Mouse (Mus musculus): ENCODE measurements at regions not wholly inside any gene's neighbourhood (a gene's known extent, or its start where the extent isn't known, plus 50 kb on each side); places are given as distances from the start of the nearest gene placed in this dataset.
A peak's percentile ranks its signal among the peaks of the same experiment; 100 is the strongest.

DNA sequence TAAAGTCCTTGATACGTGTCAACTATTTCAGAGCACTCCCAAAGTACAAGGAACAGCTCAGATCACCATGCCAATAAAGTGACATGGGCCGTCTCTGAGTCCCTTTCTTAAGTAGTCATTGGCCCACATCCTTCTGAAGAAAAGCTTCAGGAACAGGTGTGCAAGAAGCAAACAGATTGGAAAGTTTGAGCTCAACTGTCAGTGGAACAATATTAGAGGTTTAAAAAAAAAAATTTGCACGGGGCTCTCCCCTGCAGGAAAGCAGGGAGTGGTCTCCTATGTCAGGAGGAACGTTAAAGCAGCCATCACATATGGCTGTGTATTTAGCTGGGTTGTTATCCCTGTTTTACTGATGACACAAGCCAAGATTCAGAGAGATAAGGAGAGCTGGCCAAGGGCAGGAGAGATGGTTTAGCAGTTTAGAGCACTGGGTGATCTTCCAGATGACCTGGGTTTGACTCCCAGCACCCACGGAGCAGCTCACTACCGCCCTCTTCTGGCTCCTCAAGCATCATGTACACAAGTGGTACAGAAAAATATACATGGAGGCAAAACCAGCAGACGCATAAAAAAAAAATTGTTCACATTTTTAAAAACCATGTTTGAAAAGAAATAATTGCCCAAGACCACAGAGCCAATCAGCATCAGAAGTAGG is 318.3 kb upstream of the Clint1 start:
- ATAC-seq (ENCODE audit: low TSS enrichment): no peak

DNA sequence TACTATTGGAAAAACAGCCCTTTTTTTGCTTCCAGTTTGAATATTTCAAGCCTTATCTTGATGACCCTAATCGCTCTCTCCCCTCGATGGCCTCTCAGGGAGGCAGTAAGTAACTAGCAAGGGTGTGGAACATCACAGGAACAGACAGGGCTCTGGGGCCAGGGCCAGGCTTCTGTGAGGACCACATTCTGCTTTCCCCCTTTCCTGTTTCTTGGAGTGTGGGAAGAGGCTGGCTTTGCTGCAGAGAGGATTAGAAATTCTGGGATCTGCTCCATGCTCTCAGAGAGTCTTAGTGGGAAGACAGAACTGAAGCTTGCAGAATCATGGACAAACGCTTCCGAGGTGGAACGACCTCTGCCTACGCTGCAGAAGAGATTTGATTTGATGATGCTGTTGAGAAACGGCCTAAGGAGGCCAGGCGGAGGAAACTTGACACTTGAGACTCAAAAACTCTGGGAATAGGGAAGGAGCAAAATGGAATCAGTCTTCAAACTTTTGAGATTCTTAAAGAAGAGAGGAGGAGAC is 316.3 kb upstream of the Clint1 start:
- 0 out of 2 replicates have a peak, but pooled peaks have one; percentile 38 for ATAC-seq (ENCODE audit: low TSS enrichment)

DNA sequence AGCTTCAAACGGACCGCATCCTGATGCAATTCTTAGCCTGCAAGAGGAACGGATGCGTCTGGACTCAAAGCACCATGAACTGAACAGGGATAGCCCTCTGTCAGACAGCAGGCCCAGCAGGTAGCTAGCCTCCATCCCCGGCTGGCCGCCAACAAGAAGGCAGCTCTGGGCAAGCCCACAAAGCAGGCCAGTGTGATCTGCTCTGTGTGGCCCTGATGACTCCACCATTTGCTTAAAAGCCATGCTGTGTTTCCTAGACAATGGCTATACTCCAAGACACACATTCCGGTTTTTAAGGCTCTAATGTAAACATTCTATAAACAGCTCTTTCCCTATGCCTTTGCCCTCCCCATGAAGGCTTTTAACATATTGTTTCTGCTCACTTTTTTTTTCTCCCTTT is 313.8 kb upstream of the Clint1 start:
- no peak for ATAC-seq (ENCODE audit: low TSS enrichment)

DNA sequence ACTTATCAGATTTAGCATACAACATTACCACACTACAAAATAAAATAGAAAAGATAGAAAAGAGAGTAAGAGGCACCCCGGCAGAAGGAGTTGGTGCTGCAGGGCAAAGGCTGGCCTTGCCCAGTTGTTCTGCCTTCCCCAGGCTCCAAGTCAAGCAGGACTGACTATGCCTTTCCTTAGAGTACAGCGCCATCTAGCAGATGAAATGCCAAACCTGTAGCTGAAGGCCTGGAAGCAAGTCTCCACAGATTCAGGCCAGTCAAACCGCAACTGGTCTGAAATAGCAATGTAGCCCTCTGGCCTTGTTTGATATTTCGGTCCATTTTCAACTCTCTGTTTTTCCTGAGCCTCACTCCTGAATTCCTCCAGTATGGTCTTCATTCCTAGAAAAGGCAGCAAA is 312.4 kb upstream of the Clint1 start:
- ATAC-seq (ENCODE audit: low TSS enrichment): peak; percentile 94

DNA sequence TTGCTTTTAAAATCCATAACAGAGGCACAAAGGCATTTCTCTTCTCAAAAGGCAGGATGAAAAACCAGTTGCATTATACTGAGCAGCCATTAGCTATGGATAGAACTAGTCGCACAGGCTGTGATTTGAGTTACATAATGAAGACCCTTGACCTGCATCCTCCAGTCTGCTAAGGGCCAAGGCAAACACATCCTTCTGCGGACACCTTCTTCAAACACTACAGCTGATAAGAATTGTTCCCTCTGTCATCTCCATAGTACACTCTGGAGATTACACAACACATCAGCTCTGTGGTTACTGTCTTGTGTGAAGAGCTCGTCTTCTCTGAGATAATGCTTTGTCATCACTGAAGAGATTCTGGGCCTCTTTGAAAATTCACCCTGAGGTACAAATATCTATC is 307.3 kb upstream of the Clint1 start:
- no peak for ATAC-seq (ENCODE audit: low TSS enrichment)

DNA sequence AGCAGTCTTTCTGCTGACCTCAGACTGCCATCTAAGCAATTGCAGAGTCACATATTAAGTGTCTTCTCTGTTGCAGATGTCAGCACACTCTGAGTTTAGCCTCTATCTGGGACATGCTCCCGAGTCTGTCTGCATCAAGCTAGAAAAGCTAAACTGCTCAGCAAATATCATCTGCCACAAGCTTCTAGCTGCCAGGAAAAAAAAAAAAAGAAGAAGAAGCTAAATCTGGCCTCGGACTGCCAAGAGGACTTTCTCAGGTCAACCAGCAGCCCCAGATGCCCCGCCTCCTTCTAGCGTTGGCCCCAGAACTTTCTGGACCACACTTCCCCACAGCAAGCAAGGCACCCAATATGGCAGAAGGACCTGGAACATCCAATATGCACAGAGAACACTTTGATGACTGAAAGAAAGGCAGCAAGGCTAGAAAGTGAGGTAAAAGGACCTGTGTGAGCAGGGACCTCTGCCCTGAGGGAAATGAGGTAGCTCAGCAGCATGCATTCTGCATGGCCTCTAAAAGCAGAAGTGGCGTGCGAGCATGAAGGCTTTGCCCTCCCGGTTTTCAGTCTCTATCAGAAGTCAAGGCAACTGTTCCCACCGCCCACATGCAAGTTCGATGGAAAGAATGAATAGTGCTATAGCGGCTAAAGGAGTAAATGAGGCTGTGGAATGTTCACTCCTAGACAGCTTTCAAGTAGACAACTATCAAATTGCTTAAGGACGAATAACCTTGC is 305.8 kb upstream of the Clint1 start:
- peak; percentile 69 for ATAC-seq (ENCODE audit: low TSS enrichment)

DNA sequence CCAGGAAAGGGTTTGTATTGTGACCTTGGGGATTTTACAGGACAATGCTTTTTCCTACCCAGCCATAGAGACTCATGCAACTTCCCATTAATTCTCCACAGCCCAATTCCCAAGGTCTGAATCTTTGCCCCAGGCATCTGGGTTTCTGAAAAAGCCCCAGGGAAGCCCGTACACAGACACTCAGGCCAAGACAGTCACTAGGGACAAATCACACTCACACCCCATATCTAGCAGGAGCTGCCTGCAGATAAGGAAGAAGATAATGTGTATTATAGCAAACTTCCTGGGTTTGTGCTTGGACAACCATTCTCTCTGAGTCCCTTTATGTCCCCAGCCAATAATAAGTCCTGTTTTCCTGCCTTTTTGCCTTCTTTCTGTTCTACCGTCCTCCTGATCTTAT is 305.0 kb upstream of the Clint1 start:
- ATAC-seq (ENCODE audit: low TSS enrichment): no peak

DNA sequence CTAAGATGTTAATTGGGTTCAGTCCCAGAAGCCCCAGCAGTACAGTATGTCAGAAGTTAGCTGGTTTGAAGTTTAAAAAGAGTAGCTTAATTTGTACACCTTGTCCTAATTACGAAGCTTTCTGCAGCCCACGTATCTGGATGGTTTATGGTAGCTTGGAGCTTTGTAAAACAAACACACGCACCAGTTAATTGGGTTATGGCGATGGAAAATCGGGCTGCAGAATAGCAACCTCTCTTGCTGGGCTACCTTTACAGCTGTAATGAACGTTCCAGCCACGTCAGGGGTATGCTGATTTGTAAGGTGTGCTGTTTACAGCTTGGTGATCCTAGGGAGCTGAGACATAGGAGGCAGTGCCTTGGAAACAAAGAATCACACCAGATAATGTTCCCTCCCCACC is 301.5 kb upstream of the Clint1 start:
- ATAC-seq (ENCODE audit: low TSS enrichment): no peak

DNA sequence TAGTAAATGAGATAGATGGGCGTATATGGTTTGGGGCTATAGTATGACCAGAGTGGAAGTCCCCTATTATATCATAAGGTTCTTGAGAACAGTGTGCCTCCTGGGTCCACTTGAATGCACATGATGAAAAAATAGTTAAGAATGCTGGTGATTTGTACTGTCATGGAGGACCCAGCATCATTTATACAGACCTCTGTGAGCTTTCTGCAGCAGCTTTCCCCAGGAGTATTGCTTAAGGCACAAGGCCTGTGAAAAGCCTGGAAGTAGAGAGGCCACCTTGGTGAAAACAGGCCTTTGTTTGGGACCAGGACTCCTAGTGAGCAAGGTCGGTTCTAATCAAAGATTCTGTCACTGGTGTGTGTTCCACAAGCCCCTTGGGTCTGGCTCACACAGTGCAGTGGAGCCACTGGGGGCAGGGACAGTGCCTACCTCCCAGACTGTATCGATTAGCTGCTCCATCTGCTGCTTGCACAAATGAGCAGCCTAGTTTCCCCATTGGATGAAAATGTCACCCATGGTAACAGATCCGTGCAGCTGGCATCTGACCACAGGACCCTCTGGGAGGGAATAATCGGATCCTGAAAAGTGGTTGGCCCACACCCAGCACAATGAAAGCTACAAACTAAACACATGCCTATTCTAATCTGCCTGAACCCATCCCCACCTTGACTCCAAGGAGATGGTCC is 274.2 kb upstream of the Clint1 start:
- no peak for ATAC-seq (ENCODE audit: low TSS enrichment)

DNA sequence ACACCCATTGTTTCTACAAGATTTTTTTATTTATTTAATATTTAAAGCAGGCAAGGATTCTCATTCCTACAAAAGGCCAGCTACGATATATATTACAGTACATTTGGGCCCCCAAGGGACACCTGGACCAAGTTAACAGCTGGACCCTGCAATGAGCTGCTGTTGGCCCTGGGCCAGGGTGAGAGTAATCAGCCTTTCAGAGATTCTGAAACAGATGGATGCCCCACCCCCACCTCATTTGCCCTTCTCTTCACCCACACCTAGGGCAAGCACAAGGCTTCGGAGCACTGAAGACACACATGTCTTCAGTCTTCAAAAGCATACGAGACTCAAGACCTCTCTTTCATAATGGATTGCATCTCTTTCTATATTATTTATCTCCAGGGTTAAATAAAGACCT is 259.5 kb upstream of the Clint1 start:
- ATAC-seq (ENCODE audit: low TSS enrichment): no peak

DNA sequence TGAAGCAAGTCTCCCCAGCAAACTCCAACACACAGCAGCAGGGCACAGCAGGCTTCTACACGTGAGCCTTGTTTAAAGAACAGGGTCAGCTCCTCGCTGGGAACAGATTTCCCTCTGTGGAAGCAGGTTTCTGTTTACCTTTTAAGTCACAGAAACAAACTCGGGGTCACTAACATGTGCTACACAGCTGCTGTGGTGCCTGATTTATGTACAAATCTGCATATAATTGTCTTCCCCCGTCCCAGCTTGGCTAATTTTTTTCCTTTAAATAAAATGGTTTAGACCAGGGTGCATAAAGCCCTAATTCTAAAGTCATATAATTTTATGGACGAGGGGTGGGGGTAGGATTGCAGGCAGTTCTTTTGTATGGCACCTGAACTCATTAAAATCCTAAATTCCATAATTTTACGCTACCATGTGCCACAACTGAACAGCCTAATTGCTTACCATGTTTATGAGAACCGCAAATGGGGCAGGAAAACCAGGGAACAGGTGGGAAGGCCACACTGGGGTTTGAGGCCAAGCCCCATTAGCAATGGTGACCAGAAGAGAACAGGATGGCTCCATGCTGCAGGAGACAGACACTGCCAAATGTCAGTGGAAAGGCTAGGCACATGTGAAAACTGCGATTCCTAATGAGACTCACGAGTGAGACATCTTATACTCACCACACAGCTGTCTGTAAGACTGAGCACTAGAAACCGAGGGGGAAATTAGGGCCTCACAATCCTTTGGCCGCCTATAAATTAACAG is 258.8 kb upstream of the Clint1 start:
- no peak for ATAC-seq (ENCODE audit: low TSS enrichment)

DNA sequence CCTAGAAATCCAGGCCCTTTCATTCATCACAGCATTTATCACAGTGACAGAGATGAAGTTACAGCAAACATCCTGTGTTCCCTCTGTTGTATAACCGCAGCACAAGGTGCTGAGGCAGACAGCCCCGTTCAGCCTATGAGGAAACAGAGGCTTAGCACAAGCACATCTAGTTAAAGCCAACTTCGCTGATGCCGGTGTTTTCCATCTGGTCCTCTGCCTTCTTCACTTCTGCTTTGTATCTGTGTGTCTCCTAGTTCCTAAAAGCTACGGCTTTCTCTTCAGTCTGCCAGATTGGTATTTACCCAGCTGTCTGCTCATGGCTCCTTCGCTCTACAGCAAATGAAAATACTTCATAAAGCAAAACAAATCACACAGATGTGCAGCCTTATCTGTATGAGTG is 256.5 kb upstream of the Clint1 start:
- peak; percentile 88 for ATAC-seq (ENCODE audit: low TSS enrichment)

DNA sequence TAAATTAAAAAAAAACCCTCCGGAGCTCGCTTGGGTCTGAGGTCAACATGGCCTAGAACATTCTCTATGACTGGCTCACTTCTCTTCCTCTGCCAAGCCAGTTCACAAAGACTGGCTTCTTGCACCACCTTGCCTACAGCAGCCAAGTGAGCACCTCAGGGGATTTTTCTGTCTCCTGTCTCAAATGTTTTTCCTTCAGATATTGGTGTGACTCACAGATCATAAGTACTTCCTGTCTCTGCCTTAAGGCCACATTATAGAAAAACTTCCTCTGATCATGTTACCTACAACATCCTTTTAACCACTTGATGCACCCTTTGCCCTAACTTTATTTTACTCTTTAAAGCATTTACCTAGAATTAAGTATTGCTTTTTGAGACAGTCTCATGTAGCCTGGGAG is 230.0 kb upstream of the Clint1 start:
- ATAC-seq (ENCODE audit: low TSS enrichment): no peak

DNA sequence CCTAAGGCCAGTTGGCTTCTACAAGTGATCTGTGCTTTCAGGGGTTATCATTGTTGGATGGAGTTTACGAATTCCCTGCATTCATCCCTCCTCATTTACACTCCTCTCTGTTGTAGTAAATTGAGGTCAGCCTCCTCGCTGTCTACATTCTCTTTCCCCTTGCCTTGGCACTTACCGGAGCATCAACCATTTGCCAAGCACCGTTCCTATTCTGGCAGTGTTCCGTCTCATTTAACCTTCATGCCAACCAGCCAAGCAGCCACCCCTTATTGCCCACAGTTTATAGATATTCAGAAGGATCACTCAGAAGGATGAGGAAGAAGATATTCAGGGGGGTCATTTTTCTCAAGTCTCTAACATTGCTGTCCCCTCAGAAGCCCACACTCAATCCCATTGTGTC is 229.2 kb upstream of the Clint1 start:
- no peak for ATAC-seq (ENCODE audit: low TSS enrichment)

DNA sequence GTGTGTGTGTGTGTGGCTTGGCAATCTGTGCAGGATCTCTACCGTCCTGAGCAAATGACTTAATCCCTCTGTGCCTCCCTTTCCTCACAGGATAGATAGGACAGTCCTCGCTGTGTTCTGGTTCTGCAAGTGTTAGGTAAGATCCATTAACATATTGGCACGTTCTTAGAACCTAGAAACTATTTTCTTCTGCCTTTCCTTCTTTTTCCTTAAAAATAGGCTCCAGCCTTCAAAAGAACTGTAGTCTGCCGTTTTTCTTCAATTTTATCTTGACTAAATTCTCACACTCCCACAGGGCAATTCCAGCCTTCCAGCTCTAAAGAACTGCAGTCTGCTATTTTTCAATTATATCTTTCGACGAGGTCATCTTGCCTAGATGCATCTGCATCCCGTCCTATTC is 227.6 kb upstream of the Clint1 start:
- ATAC-seq (ENCODE audit: low TSS enrichment): peak; percentile 94

DNA sequence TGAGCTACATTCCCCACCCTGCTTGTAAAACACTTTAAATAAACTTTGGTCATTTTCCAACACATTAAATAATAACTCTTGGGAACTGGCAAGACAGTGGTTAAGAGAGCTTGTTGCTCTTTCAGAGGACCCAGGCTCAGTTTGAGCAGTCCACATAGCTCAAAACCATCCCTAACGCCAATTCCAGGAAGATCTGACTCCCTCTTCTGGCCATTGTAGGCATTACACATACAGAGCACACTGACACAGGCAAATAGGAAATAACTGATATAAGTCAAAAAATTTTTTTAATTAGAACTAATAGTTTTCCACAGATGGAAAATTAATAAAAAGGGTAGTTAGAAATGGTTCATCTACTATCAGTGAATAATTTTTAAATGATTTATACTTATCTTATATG is 222.6 kb upstream of the Clint1 start:
- no peak for ATAC-seq (ENCODE audit: low TSS enrichment)

DNA sequence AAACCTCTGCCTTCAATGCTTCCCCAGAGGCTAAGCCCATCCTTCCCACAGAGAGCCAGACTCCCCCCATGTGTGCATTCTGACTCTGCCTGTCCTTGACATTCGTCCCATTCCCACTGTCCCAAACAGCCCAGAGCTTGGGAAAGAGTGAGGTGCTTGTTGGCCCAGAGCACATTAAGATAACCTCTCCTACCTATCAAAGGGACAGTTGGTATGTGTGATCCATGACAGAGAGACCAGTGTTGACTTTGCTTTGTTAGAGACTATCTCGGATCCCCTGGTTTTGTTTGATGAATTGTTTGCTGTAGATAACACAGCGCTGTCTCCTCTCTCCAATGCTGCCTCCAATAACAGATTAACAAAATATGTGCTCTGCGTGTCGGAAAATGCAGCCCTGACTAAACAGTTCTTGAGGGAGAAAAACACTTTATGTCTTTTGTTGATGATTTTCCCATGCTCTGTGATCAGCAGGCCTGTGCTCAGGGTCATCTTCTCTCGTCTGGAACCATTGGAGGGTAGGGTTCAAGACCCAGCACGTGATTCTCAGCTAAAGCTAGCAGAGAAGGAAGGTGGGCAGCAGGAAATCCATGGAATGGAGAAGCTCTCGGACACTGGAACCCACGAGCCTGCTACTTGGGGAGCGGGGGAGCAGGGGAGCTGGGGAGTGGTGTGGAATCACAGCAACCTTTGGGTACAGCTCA is 217.2 kb upstream of the Clint1 start:
- no peak for ATAC-seq (ENCODE audit: low TSS enrichment)

DNA sequence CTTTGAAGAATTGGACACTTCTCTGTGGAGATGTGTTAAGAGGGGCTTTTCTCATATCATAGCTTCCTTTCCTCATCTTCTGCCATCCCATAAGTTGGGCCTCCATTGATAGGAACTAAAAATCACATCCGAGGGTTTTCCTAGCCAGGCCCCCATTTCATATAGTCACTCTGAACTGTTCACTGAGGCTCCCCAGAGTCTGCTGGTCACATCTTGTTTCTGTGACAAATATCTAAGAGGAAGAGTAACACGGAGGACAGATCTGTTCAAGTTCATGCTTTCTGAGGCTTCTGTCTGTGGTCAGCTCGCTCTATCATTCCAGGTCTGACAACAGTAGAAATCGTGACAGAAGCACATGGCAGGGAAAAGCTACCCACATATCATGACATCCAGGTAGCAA is 216.0 kb upstream of the Clint1 start:
- no peak for ATAC-seq (ENCODE audit: low TSS enrichment)

DNA sequence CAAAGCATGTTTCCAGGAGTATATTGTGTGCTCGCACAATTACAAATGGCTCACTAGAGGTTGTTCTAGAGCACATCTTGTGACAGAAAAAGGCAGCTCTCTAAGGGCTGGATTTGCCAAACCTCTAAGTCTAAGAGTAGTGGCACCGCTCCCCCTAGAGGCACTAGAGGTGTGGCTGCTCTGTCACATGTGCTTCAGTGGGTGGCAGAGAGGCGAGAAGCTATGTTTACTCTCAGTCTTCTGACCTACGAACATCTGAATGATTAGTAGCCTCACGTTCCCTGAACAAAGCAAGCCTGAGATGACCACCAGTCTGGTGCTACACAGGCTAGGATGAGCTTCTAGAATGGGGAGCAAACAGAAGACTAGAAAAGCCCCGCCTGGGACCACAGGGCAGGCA is 212.6 kb upstream of the Clint1 start:
- 0 out of 2 replicates have a peak, but pooled peaks have one; percentile 23 for ATAC-seq (ENCODE audit: low TSS enrichment)

DNA sequence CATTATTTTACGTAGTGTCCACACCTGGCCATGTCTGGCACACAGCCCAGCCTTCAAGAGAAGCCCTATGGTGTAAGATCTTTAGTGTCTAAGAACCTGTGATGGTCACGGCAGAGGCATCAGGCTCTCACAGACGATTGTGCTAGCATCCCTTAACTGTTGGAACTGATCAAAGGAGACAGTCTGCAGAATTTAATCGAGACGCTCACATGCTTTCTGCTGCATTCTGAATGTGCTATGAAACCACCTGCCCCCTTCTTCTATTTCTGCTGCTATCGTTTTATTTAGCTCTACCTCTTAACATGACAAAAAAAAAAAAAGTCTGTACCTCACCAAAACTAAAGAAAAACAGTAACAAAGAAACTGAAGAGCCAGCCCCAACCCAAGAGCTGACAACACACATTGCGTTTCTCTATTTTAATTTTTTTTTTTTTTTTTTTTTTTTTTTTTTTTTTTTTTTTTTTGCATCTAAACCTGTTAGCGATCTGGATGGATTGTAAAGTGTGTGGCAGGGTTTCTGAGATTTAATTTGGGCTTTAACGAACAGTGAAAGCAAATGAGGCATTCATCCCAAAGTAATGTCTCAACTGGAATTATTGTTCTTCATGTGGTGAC is 209.6 kb upstream of the Clint1 start:
- ATAC-seq (ENCODE audit: low TSS enrichment): peak; percentile 85

Measured in frontal cortex, adult (tissue).